Mouse (Mus musculus) megakaryocyte-erythroid progenitor cell, adult 5 weeks (primary cell): Measurements from ENCODE around the gene Man1a. TPM values are rescaled to one million over a fixed set of nuclear protein-coding genes. Genes with fewer than 3 reads are reported as not detected.

Source experiments
- polyA plus RNA-seq: library from polyadenylated mRNA; stranded (reverse); fragments of >175 nt; gene quantifications from 2 replicates; pipeline ENCODE4 v1.2.3, GENCODE M21; 2012

Gene Man1a
- polyA plus RNA-seq: 55.3 and 58.0 TPM in 2 replicates

DNA sequence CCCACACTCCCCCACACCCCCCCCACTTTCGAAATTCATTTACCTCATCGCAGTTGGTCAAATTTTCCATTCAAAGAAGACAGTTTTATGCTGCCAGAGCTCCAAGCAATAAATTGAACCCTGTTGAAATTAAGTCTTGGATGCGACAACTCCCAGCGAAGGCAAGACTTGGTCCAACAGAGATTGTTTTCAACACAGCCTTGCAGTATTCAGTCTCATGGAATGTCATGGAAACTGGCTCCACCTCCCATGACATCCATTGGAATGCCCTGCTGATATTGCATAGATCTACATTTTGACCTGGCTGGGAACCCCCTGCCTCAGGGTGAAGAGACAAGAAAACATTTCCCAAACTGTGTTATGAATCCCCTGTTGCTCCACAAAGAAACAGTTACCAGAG lies at the start of gene Man1a:
TSS of gene Man1a (minus strand) at position 190 of the 400 bp plus-strand sequence.

